Mouse (Mus musculus): ENCODE results near the gene Nhsl1. TPM values are rescaled to one million over a fixed set of nuclear protein-coding genes. Genes with fewer than 3 reads are reported as not detected.
A peak's percentile ranks its signal among the peaks of the same experiment; 100 is the strongest.

Nhsl1 gene
- polyA plus RNA-seq, 1 experiment from 2014 or later: 1.9 TPM

DNA sequence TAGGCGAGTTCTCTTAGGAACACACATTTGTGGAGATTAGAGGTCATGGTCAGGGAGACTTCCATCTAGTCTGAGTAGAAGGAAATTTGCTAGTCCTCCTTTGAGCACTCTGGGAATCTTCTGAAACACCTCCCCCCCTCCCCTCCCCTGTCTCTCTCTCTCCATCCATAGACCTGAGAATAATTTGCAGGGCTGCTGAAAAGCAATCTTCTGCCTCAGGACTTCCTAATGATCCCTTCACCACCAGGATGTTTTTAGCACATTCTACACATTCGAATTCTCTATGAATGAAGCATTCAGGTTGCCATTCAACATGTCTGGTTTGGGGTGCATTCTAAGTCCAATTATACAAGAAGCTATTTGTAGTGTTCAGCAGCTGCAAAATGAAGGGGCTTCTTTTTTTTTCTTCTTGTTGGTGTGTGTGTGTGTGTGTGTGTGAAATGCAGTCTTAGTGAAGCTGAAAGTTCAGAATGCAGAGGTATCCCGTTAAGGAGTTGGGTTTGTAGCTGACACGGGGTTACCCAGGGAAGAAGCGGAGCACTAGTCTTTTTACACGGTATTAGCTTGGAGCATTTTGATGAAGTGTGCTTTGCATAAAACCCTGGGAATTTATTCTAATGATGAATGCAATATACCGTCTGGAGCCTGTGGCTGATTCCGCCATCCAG lies 139.2 kb downstream of the Nhsl1 start:
- Histone ChIP-seq H3K4me1 (ENCODE audit: insufficient read depth, low read depth, low read length) (no peaks in the 10 kb centered on the region), H3K9ac (replicated peaks; ENCODE audit: low read depth) (no peak overlapping the region), H3K36me3 (ENCODE audit: insufficient read depth, low read length) (no peaks in the 10 kb centered on the region), H3K9me3 (ENCODE audit: low read length) (no peaks in the 10 kb centered on the region), H3K4me2 (replicated peaks; ENCODE audit: low read depth, low read length) (no peak overlapping the region), H3K27me3 (replicated peaks; ENCODE audit: insufficient read depth, low read length) (no peaks in the 10 kb centered on the region), H3K4me3 (ENCODE audit: low read depth, low read length) (no peak overlapping the region), H3K27ac (ENCODE audit: low read length) (no peak overlapping the region)
- WGBS: 72% methylated on average over 8 of the region's 8 CpGs
- DNase-seq (ENCODE audit: low spot score): no peak
- ATAC-seq: no peak
- TF ChIP-seq EP300 (IDR thresholded peaks at IDR 0.05) (no peak), CTCF (IDR thresholded peaks at IDR 0.05) (no peak)

DNA sequence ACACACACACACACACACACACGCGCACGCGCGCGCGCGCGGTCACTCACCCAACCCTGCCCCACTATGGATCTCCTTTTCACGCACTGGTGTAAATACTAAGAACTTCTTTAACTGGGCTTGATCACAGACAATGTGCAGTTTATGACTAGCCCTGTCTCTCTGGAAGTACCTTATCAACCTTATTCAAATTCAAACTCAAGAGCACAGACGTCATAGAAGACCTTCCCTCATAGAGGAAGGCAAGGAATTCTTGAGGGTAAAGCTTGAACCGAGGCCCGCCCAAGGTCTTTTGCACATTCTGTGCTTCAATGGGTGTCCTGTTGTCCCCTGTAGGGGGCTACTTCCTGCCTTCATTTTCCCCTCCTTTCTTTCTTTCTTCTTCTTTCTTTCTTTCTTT lies 142.6 kb downstream of the Nhsl1 start:
- no peak for DNase-seq (ENCODE audit: low spot score)
- Histone ChIP-seq H3K36me3 (ENCODE audit: insufficient read depth, low read length) (no peaks in the 10 kb centered on the region), H3K4me2 (replicated peaks; ENCODE audit: low read depth, low read length) (no peak overlapping the region), H3K4me1 (ENCODE audit: insufficient read depth, low read depth, low read length) (no peaks in the 10 kb centered on the region), H3K27ac (ENCODE audit: low read length) (no peak overlapping the region), H3K4me3 (ENCODE audit: low read depth, low read length) (no peak overlapping the region), H3K27me3 (replicated peaks; ENCODE audit: insufficient read depth, low read length) (no peaks in the 10 kb centered on the region), H3K9me3 (ENCODE audit: low read length) (no peaks in the 10 kb centered on the region), H3K9ac (replicated peaks; ENCODE audit: low read depth) (no peak overlapping the region)
- WGBS: 88% methylated on average over 13 of the region's 13 CpGs
- TF ChIP-seq EP300 (IDR thresholded peaks at IDR 0.05) (no peak), CTCF (IDR thresholded peaks at IDR 0.05) (no peak)
- no peak for ATAC-seq

DNA sequence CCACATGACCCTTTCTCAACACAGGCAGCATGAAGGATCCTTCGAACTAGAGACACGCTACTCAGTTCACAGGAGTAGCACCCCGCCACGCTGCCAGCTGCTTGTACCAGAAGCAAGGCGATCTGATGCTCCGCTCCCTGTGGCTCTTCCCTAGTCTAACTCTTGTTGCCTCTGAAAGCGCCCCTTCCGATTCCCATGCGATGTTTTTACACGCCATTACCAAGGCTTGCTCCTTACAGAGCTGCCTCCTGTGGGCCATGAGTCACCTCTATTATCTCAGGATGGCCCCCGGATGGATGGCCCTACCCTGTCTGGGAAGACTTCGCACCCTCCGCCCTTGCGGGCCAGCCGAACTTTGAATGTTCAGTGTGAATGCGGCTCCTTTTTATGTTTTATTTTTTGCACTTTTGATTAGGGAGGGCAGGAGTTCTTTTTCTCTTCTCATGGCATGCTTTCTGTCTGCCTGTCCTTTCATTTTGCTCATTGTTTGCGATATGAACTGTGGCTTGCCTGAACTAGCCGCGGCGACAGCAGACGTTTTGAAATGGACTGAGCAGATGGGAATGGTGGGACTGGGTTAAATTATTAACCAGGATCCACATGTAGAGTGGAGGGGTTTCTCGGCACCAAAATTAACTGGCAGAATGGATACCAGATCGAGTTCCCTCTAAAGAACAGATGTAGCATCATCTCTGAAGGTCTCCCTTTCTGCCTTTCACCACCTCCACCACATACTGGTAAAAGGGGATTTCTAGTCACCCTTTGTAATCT lies 144.5 kb downstream of the Nhsl1 start:
- Histone ChIP-seq H3K9ac (replicated peaks; ENCODE audit: low read depth) (no peak overlapping the region), H3K4me2 (replicated peaks; ENCODE audit: low read depth, low read length) (no peak overlapping the region), H3K36me3 (ENCODE audit: insufficient read depth, low read length) (no peaks in the 10 kb centered on the region), H3K9me3 (ENCODE audit: low read length) (no peaks in the 10 kb centered on the region), H3K27me3 (replicated peaks; ENCODE audit: insufficient read depth, low read length) (no peaks in the 10 kb centered on the region), H3K4me1 (ENCODE audit: insufficient read depth, low read depth, low read length) (no peaks in the 10 kb centered on the region), H3K27ac (ENCODE audit: low read length) (no peak overlapping the region), H3K4me3 (ENCODE audit: low read depth, low read length) (no peak overlapping the region)
- DNase-seq (ENCODE audit: low spot score) (no peak), ATAC-seq (no peak)
- TF ChIP-seq EP300 (IDR thresholded peaks at IDR 0.05): no peak
- TF ChIP-seq CTCF (IDR thresholded peaks at IDR 0.05): no peak
- WGBS: 68% methylated on average over 23 of the region's 23 CpGs

DNA sequence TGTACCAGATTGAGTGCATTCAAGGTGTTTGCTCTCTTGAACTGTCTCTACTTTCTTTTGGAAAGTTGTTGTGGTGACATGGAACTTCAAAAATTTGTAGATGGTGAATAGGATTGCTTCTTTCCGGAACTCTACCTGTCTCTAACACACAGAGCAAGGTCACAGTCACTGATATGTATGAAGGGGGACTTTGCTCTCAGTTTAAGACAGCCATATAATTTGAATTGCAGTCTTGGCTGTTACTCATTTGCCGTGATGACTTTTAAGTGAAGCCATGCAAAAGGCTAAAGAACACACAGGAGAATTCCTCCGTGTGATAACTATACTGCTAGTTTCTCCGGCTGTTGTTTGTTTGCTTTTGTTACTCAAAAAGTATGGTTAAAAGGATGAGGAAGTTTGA lies 149.6 kb downstream of the Nhsl1 start:
- ATAC-seq: no peak
- no peaks in the 10 kb centered on the region for H3K27me3 ChIP-seq (replicated peaks; ENCODE audit: insufficient read depth, low read length)
- H3K9me3 ChIP-seq (ENCODE audit: low read length): no peaks in the 10 kb centered on the region
- 43% methylated on average over 4 of the region's 4 CpGs for WGBS
- DNase-seq (ENCODE audit: low spot score): no peak
- H3K4me2 ChIP-seq (replicated peaks; ENCODE audit: low read depth, low read length): no peak overlapping the region
- H3K36me3 ChIP-seq (ENCODE audit: insufficient read depth, low read length): no peaks in the 10 kb centered on the region
- H3K4me3 ChIP-seq (ENCODE audit: low read depth, low read length): no peak overlapping the region
- TF ChIP-seq EP300 (IDR thresholded peaks at IDR 0.05) (no peak), CTCF (IDR thresholded peaks at IDR 0.05) (no peak)
- no peak overlapping the region for H3K27ac ChIP-seq (ENCODE audit: low read length)
- H3K4me1 ChIP-seq (ENCODE audit: insufficient read depth, low read depth, low read length): no peaks in the 10 kb centered on the region
- H3K9ac ChIP-seq (replicated peaks; ENCODE audit: low read depth): no peak overlapping the region

DNA sequence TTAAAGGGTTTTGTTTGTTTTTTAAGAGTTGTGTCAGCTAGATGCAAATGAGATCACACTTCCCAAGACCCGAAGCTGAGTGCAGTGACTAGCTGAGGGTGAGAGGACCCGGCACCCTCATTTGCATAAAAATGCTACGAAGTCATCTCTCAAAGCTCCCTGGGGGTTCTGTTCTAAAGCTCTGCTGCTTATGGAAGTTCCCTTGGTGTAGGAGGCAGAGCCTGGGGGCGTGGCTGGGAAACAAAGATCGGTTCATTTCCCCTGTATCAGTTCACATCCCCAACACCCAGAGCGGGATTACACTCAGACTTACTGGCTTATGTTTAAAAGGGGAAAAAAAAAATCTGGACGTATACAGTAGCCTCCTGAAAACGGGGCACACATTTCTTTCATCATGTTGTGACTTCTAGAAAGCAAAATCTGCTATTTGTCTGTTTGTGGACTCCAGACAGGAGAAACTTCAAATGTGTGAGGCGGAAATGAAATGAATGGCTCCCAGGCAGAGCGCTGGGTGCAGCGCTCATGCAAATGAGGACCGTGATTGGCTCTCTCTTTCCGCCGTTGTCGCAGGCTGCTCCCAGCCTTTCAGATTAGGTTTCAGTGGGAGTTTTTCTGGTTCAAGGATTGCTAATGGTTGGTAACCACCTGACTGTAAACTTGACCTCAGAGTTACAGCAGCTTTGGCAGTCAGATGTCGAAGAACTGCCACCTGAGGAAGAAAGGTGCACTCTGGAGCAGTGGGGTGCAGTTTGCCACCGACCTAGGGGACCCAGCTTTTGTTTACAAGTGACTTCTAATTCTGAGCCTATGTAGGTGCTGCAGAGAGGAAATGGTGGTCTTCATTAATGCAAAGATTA lies 150.7 kb downstream of the Nhsl1 start:
- DNase-seq (ENCODE audit: low spot score): peak; percentile 56
- Histone ChIP-seq H3K27me3 (replicated peaks; ENCODE audit: insufficient read depth, low read length) (no peaks in the 10 kb centered on the region), H3K9me3 (ENCODE audit: low read length) (no peaks in the 10 kb centered on the region), H3K4me1 (ENCODE audit: insufficient read depth, low read depth, low read length) (no peaks in the 10 kb centered on the region), H3K4me3 (ENCODE audit: low read depth, low read length) (no peak overlapping the region; the same call in 1 of the 2 replicates), H3K4me2 (replicated peaks; ENCODE audit: low read depth, low read length) (peak overlapping the region; percentile 25; the same call in 1 of the 2 replicates), H3K9ac (replicated peaks; ENCODE audit: low read depth) (no peak overlapping the region), H3K36me3 (ENCODE audit: insufficient read depth, low read length) (no peaks in the 10 kb centered on the region), H3K27ac (ENCODE audit: low read length) (no peak overlapping the region)
- ATAC-seq: peak; percentile 80
- no peak for TF ChIP-seq CTCF (IDR thresholded peaks at IDR 0.05)
- no peak for TF ChIP-seq EP300 (IDR thresholded peaks at IDR 0.05)
- WGBS: 4% methylated on average over 17 of the region's 17 CpGs
